Comparison of ENCODE assay signal across 28 mouse cellular contexts in the genomic region with DNA sequence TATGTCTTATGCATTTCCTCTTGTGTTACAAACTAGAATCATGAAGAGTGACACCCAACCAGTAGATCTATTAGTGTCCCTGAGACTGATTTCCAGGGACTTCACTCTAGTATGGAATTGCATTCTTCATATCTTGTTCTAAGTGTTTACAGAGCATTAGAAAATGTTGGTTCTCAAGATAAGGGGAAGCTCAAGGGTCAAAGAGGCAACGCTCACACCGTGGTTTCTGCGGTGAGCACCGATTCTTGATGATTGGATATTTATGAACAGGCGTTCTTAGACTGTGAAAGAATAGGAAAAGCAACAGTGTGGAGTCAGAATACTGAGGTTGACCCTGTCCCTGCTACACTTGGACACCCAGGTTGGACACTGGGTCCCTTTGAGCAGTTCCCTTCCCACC.
"Had no signal": no experiment of that assay in that cellular context is flagged by ENCODE, and none has a peak within 500 bp of the region (broad histone marks: within the 10 kb centered on the region; RNA-seq: fewer than 3 reads in every experiment).

No protein-coding gene starts in this region.

- H3K9me3 ChIP-seq: embryonic facial prominence, embryonic 10.5 days; embryonic facial prominence, embryonic 12.5 days; embryonic facial prominence, embryonic 13.5 days; embryonic facial prominence, embryonic 15.5 days; forebrain, embryonic 10.5 days; forebrain, embryonic 12.5 days; forebrain, embryonic 13.5 days; forebrain, embryonic 15.5 days had no signal

- H3K4me1 ChIP-seq: embryonic facial prominence, embryonic 10.5 days; embryonic facial prominence, embryonic 12.5 days; forebrain, embryonic 12.5 days; forebrain, embryonic 13.5 days; forebrain, embryonic 15.5 days had no signal

- ATAC-seq: forebrain, embryonic 13.5 days; forebrain, embryonic 14.5 days; forebrain, embryonic 15.5 days; forebrain, embryonic 16.5 days; forebrain, postnatal 0 days had no signal

- H3K27me3 ChIP-seq: embryonic facial prominence, embryonic 12.5 days; embryonic facial prominence, embryonic 13.5 days; embryonic facial prominence, embryonic 15.5 days; forebrain, embryonic 12.5 days; forebrain, embryonic 13.5 days; forebrain, embryonic 15.5 days had no signal

- H3K4me3 ChIP-seq: embryonic facial prominence, embryonic 10.5 days; embryonic facial prominence, embryonic 12.5 days; embryonic facial prominence, embryonic 13.5 days; embryonic facial prominence, embryonic 15.5 days; erythroblast, embryonic 14.5 days; forebrain, embryonic 10.5 days; forebrain, embryonic 12.5 days; forebrain, embryonic 13.5 days; forebrain, embryonic 15.5 days; gastrocnemius, adult 2 months; heart, adult 2 months had no signal

- H3K27ac ChIP-seq: embryonic facial prominence, embryonic 10.5 days; embryonic facial prominence, embryonic 12.5 days; embryonic facial prominence, embryonic 13.5 days; embryonic facial prominence, embryonic 15.5 days; forebrain, embryonic 10.5 days; forebrain, embryonic 12.5 days; forebrain, embryonic 13.5 days; forebrain, embryonic 15.5 days; gastrocnemius, adult 2 months; heart, adult 2 months had no signal

- H3K9ac ChIP-seq: embryonic facial prominence, embryonic 12.5 days; embryonic facial prominence, embryonic 13.5 days; embryonic facial prominence, embryonic 15.5 days; forebrain, embryonic 12.5 days; forebrain, embryonic 13.5 days; forebrain, embryonic 15.5 days; forebrain, postnatal 0 days had no signal

- H3K36me3 ChIP-seq: embryonic facial prominence, embryonic 10.5 days; embryonic facial prominence, embryonic 12.5 days; embryonic facial prominence, embryonic 13.5 days; embryonic facial prominence, embryonic 15.5 days; forebrain, embryonic 10.5 days; forebrain, embryonic 12.5 days; forebrain, embryonic 15.5 days had no signal

- H3K4me2 ChIP-seq: embryonic facial prominence, embryonic 12.5 days; embryonic facial prominence, embryonic 13.5 days; embryonic facial prominence, embryonic 15.5 days; forebrain, embryonic 12.5 days; forebrain, embryonic 13.5 days; forebrain, embryonic 15.5 days had no signal

- DNase-seq: cerebellum, adult 2 months; cerebellum, adult 8-10 months; cerebellum, adult 9-10 months; cerebellum, adult 9-11 months; cerebellum, postnatal 14 days; cerebellum, postnatal 25 days; cerebellum, postnatal 36 days; embryo, embryonic 11 days; forebrain, postnatal 0 days; gastrocnemius, adult 2 months; gastrocnemius, postnatal 10 days; gastrocnemius, postnatal 14 days; gastrocnemius, postnatal 25 days; gastrocnemius, postnatal 36 days; heart, adult 11 months; heart, adult 18-20 months; heart, adult 2 months had no signal
